Mouse (Mus musculus): ENCODE results near the gene Pfkm. TPM values are rescaled to one million over a fixed set of nuclear protein-coding genes. Genes with fewer than 3 reads are reported as not detected.

Gene Pfkm
- polyA plus RNA-seq (2012; fragmentation: generic; extraction: Trizol), result 401 TPM

DNA sequence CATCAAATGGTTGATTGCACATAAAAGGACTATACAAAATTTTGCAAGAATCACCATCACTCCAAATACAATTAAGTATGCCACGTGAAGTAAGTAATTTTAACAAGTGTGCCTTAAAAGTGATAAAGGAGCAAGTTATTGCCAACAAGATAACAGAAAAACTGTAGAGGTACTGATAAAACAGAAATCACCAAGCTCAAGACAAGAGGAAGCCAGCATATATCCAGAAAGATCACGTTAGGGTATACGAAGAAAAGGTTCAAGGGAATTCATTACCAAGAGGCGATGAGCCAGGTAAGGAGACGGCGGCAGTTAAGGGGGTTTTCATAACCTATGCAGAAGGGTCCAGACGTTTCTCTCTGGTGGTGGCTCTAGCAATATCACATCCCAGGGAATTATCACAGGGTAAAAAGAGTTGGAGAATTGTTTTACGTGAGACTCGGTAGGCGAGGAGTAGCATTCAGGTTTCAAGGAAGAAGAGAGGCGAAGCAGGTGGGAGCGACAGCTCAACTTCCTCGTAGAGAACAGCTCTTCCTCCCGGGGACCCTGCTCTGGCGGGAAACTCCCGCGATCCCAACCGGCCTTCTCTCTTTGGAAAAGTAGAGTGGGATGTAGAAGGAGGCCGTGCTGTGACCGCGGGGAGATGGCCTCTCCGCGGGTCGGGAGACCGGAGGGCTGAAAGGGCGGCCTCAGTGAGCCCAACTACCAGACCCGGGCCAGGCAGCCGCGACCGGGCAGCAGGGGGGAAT, at the start of gene Pfkm:
Gene Pfkm, plus strand, starts transcription at position 218 of the 749 bp plus-strand sequence.
- peak within 1 kb of the TSS; percentile 54 for H3ac ChIP-seq (ENCODE audit: control insufficient read depth, insufficient read length)

DNA sequence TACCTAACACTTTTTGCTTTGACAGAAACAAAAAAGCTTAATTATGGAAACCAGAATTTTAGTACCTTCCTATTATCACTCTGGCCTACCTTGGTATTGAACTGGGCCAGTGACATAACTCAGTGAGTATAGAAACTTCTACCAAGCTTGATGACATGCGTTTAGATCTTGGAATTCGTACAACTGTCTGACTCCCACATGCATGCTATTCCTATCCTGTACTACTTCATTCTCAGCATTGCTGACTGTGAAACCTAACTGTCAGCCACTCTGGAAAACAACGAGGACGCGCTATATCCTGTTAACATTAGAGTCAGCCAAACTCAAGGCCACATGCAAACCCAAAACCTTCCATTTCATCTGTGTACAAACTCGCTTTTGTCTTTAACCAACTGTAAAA, 48.4 kb upstream of the Pfkm start:
- Histone ChIP-seq H3ac (ENCODE audit: control insufficient read depth, insufficient read length) (no peak overlapping the region), H3K4me3 (no peak overlapping the region), H3K27me3 (ENCODE audit: control insufficient read depth, insufficient read depth, insufficient read length) (no peaks in the 10 kb centered on the region), H3K36me3 (ENCODE audit: control insufficient read depth, insufficient read depth) (peaks cover 77% of the 10 kb centered on the region), H3K4me2 (ENCODE audit: low read depth) (no peak overlapping the region), H3K79me2 (ENCODE audit: control insufficient read depth, insufficient read depth) (no peaks in the 10 kb centered on the region)
- no peak for TF ChIP-seq TCF3 (IDR thresholded peaks at IDR 0.05; ENCODE audit: insufficient read length, low read depth)
- TF ChIP-seq POLR2A (IDR thresholded peaks at IDR 0.05; ENCODE audit: insufficient read length, low read depth), result no peak
- no peak for TF ChIP-seq USF1 (IDR thresholded peaks at IDR 0.05; ENCODE audit: low read depth)
- TF ChIP-seq MAX (IDR thresholded peaks at IDR 0.05; ENCODE audit: low read depth), result no peak
- TF ChIP-seq E2F4 (IDR thresholded peaks at IDR 0.05; ENCODE audit: insufficient read depth), result no peak
- no peak for TF ChIP-seq TCF12 (IDR thresholded peaks at IDR 0.05; ENCODE audit: insufficient read depth, poor library complexity, severe bottlenecking)
- TF ChIP-seq SRF (IDR thresholded peaks at IDR 0.05; ENCODE audit: control insufficient read depth, insufficient read length, low read depth), result no peak
- no peak for TF ChIP-seq MYOD1 (IDR thresholded peaks at IDR 0.05; ENCODE audit: control insufficient read depth in 1 of 3, insufficient read length in 2 of 3, low read depth in 2 of 3)
- no peak for TF ChIP-seq POLR2AphosphoS2 (IDR thresholded peaks at IDR 0.05; ENCODE audit: insufficient read length, low read depth)
- no peak for TF ChIP-seq REST (IDR thresholded peaks at IDR 0.05; ENCODE audit: insufficient read depth, insufficient read length)
- no peak for TF ChIP-seq MYOG (IDR thresholded peaks at IDR 0.05; ENCODE audit: control insufficient read depth in 1 of 3, insufficient read depth in 1 of 3, insufficient read length in 2 of 3, low read depth in 2 of 3)
- TF ChIP-seq CEBPB (IDR thresholded peaks at IDR 0.05; ENCODE audit: insufficient read depth, poor library complexity, severe bottlenecking), result no peak

More for the DNA sequence above, at the start of gene Pfkm:
- TF ChIP-seq E2F4 (IDR thresholded peaks at IDR 0.05; ENCODE audit: insufficient read depth), result no peak
- no peak for TF ChIP-seq TCF12 (IDR thresholded peaks at IDR 0.05; ENCODE audit: insufficient read depth, poor library complexity, severe bottlenecking)
- TF ChIP-seq USF1 (IDR thresholded peaks at IDR 0.05; ENCODE audit: low read depth), result no peak
- no peak for TF ChIP-seq REST (IDR thresholded peaks at IDR 0.05; ENCODE audit: insufficient read depth, insufficient read length)
- Histone ChIP-seq H3K36me3 (ENCODE audit: control insufficient read depth, insufficient read depth) (peaks cover 12% of the 10 kb centered on the region), H3K4me2 (ENCODE audit: low read depth) (peak within 1 kb of the TSS; percentile 90), H3K27me3 (ENCODE audit: control insufficient read depth, insufficient read depth, insufficient read length) (no peaks in the 10 kb centered on the region), H3K79me2 (ENCODE audit: control insufficient read depth, insufficient read depth) (peaks cover 52% of the 10 kb centered on the region), H3K4me3 (peak within 1 kb of the TSS; percentile 67)

DNA sequence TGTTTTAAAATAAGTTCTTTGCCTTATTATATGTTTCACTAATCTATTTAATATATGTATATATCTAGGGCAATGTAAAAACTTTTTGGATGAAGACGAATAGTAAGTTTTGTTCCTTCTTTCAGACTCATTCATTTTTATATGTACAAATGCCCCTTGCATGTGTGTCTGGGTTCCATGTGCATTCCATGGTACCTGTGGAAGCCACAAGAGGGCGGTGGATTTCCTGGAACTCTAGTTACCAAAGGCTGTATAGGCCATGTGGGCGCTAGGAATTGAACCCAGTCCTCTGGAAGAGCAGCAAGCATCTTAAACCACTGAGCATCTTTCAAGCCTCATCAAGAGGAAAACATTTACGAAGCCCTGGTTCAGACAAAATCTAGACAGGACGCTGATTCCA, 48.0 kb upstream of the Pfkm start:
- no peaks in the 10 kb centered on the region for H3K27me3 ChIP-seq (ENCODE audit: control insufficient read depth, insufficient read depth, insufficient read length)
- no peak overlapping the region for H3ac ChIP-seq (ENCODE audit: control insufficient read depth, insufficient read length)
- H3K79me2 ChIP-seq (ENCODE audit: control insufficient read depth, insufficient read depth), result no peaks in the 10 kb centered on the region
- TF ChIP-seq SRF (IDR thresholded peaks at IDR 0.05; ENCODE audit: control insufficient read depth, insufficient read length, low read depth) (no peak), MYOD1 (IDR thresholded peaks at IDR 0.05; ENCODE audit: control insufficient read depth in 1 of 3, insufficient read length in 2 of 3, low read depth in 2 of 3) (no peak), E2F4 (IDR thresholded peaks at IDR 0.05; ENCODE audit: insufficient read depth) (no peak), CEBPB (IDR thresholded peaks at IDR 0.05; ENCODE audit: insufficient read depth, poor library complexity, severe bottlenecking) (no peak)
- peaks cover 77% of the 10 kb centered on the region for H3K36me3 ChIP-seq (ENCODE audit: control insufficient read depth, insufficient read depth)
- H3K4me3 ChIP-seq, result no peak overlapping the region
- H3K4me2 ChIP-seq (ENCODE audit: low read depth), result no peak overlapping the region

DNA sequence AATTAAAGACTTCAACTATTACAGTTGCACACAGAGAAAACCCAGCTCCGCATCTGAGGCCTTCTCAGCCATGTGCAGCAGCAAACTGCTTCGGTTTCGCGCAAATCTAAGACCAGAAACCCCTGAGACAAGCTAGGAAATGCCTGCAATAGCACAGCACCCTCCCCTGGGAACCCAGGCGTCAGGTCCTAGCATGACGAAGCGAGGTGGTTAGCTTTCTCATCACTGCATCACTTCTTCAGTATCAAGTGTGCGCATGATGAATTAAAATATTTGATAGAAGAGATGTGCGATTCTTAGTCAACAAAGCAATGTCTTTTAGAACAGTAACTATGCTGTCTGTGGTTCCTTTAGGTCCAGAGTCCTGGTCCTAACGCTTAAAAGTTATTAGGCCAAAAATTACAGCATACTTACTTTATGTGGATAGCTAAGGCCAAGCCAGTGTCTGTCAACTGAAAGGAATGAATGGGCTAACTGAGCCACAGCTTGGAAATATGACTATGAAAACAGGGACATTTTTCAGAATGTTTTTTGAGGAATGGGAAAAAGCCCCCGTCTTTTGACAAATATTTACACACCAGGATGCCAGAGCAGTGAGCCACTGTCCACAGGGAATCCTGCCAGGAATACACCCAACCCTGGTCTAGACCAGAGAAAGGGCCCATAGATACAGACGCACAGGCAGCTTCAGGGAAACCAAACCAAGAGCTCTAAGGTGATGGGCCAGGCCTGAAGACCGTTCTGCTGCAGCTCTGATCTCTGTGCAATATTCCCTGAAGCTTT, 43.3 kb upstream of the Pfkm start:
- H3K4me3 ChIP-seq, result no peak overlapping the region
- H3K27me3 ChIP-seq (ENCODE audit: control insufficient read depth, insufficient read depth, insufficient read length), result no peaks in the 10 kb centered on the region
- H3K4me2 ChIP-seq (ENCODE audit: low read depth), result peak overlapping the region; percentile 35
- H3ac ChIP-seq (ENCODE audit: control insufficient read depth, insufficient read length), result no peak overlapping the region
- peaks cover 58% of the 10 kb centered on the region for H3K36me3 ChIP-seq (ENCODE audit: control insufficient read depth, insufficient read depth)
- no peak for TF ChIP-seq POLR2A (IDR thresholded peaks at IDR 0.05; ENCODE audit: insufficient read length, low read depth)
- TF ChIP-seq POLR2AphosphoS2 (IDR thresholded peaks at IDR 0.05; ENCODE audit: insufficient read length, low read depth), result no peak
- TF ChIP-seq CEBPB (IDR thresholded peaks at IDR 0.05; ENCODE audit: insufficient read depth, poor library complexity, severe bottlenecking), result no peak
- no peaks in the 10 kb centered on the region for H3K79me2 ChIP-seq (ENCODE audit: control insufficient read depth, insufficient read depth)

DNA sequence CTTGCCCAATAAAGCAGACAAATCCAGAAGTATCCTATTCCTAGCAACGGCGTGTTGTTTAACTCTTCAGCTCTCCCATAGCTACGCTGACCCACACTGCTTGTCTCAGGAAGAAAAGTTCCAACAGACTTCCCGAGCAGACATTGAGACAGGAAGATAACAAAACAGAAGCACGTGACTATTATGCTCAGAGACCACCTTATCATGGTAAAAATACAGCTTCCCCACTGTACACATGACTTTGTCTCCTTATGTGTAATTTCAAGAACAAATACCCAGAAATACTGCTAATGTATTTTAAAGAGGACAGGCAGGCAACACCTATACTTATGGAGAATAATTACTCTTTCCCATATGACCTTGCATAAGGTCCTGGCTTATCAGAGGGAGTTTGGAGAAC, 40.7 kb upstream of the Pfkm start:
- TF ChIP-seq CEBPB (IDR thresholded peaks at IDR 0.05; ENCODE audit: insufficient read depth, poor library complexity, severe bottlenecking), result no peak
- TF ChIP-seq MYOG (IDR thresholded peaks at IDR 0.05; ENCODE audit: control insufficient read depth in 1 of 3, insufficient read depth in 1 of 3, insufficient read length in 2 of 3, low read depth in 2 of 3), result no peak
- TF ChIP-seq MYOD1 (IDR thresholded peaks at IDR 0.05; ENCODE audit: control insufficient read depth in 1 of 3, insufficient read length in 2 of 3, low read depth in 2 of 3), result no peak
- TF ChIP-seq POLR2AphosphoS2 (IDR thresholded peaks at IDR 0.05; ENCODE audit: insufficient read length, low read depth), result no peak
- no peak for TF ChIP-seq TCF3 (IDR thresholded peaks at IDR 0.05; ENCODE audit: insufficient read length, low read depth)
- no peaks in the 10 kb centered on the region for H3K79me2 ChIP-seq (ENCODE audit: control insufficient read depth, insufficient read depth)
- H3K36me3 ChIP-seq (ENCODE audit: control insufficient read depth, insufficient read depth), result peaks cover 51% of the 10 kb centered on the region
- H3ac ChIP-seq (ENCODE audit: control insufficient read depth, insufficient read length), result no peak overlapping the region
- H3K4me2 ChIP-seq (ENCODE audit: low read depth), result no peak overlapping the region
- H3K27me3 ChIP-seq (ENCODE audit: control insufficient read depth, insufficient read depth, insufficient read length), result no peaks in the 10 kb centered on the region
- no peak overlapping the region for H3K4me3 ChIP-seq

Data from myocyte (in vitro differentiated cells).